Mouse (Mus musculus) small intestine, adult 2 months (tissue): ENCODE data around the gene Myom1. TPM values are rescaled to one million over a fixed set of nuclear protein-coding genes. Genes with fewer than 3 reads are reported as not detected.

Experiments used
- H3K27ac ChIP-seq: fragments of 200-500 bp; 2 replicates; pipeline ENCODE4 v1.5.1; 2012; ENCODE audit warnings: low read depth, low read length, control low read depth, inconsistent platforms; ENCODE audit not compliant: insufficient read depth
- H3K27me3 ChIP-seq: fragments of 200-500 bp; 2 replicates; pipeline ENCODE4 v1.6.1; 2012; ENCODE audit warnings: mild to moderate bottlenecking, moderate library complexity, low read length, inconsistent platforms; ENCODE audit not compliant: control insufficient read depth, insufficient read depth
- H3K36me3 ChIP-seq: fragments of 200-500 bp; 2 replicates; pipeline ENCODE4 v1.6.1; 2012; ENCODE audit warnings: mild to moderate bottlenecking, low read length, control low read depth, inconsistent platforms; ENCODE audit not compliant: control insufficient read depth, insufficient read depth
- H3K4me1 ChIP-seq: fragments of 200-500 bp; 2 replicates; pipeline ENCODE4 v1.6.1; 2012; ENCODE audit warnings: low read length, inconsistent platforms, mixed read lengths; ENCODE audit not compliant: control insufficient read depth, insufficient read depth, insufficient read length
- H3K4me3 ChIP-seq: fragments of 200-500 bp; 2 replicates; pipeline ENCODE4 v1.5.1; 2012; ENCODE audit warnings: low read depth, mild to moderate bottlenecking, control low read depth, inconsistent platforms, low read length, moderate library complexity
- CTCF ChIP-seq: fragments of 200-500 bp; IDR thresholded peaks from 2 replicates; pipeline ENCODE4 v1.5.1; 2012; ENCODE audit warnings: low read depth, mild to moderate bottlenecking, control low read depth, inconsistent platforms, low read length, moderate library complexity, mixed read lengths; ENCODE audit not compliant: insufficient replicate concordance, insufficient read length; ENCODE audit errors: extremely low read depth
- POLR2A ChIP-seq: fragments of 200-500 bp; IDR thresholded peaks from 2 replicates; pipeline ENCODE4 v1.6.1; 2012; ENCODE audit warnings: low read depth, mild to moderate bottlenecking, control low read depth, inconsistent platforms, low read length, moderate library complexity
- WGBS: fragments of 180-500 bp; shearing (Covaris S2); methylation state at CpG from one replicate; pipeline ENCODE4 v1.1.7; 2018; 5-methylcytosine and 5-hydroxymethylcytosine counted together
- polyA plus RNA-seq: library from polyadenylated mRNA; depleted of rRNA; stranded (reverse); fragments of >200 nt; gene quantifications from 2 replicates; pipeline ENCODE4 v1.2.3, GENCODE M21; 2012

Gene Myom1
- polyA plus RNA-seq, 1 experiment = 3.1 TPM

DNA sequence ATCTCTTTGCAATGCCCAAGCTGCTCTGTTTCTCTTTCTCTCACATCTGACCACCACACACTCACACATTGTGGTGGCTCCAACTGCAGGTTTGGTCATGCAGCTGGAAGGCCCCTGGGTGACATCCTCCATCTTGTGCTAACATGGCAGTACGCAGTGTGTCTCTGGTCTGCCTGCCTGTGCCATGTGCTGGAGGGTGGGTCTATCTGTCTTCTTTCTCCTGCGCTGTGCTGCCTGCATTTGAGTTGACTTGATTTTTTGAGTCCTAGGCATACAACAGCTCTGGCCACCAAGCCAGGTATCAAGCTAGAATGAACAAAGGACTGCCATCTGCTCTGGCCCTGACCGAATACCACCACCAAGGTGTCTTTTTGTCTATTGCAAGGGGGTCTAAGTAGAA, 15.7 kb downstream of the Myom1 start:
- Histone ChIP-seq H3K4me1 (peaks cover 2% of the 10 kb centered on the region; the same call in 1 of the 2 replicates), H3K4me3 (no peak overlapping the region), H3K27ac (no peak overlapping the region), H3K36me3 (no peaks in the 10 kb centered on the region), H3K27me3 (no peaks in the 10 kb centered on the region)
- 97% methylated on average over 3 of the region's 3 CpGs for WGBS
- TF ChIP-seq CTCF (no peak), POLR2A (no peak)

- TF ChIP-seq POLR2A (no peak), CTCF (no peak)
- WGBS = 87% methylated on average over 15 of the region's 15 CpGs
- no peak overlapping the region for H3K27ac ChIP-seq
Measured at GRCm38 (mm10) chr17:71018616-71019308, 16.3 kb downstream of the Myom1 start.

DNA sequence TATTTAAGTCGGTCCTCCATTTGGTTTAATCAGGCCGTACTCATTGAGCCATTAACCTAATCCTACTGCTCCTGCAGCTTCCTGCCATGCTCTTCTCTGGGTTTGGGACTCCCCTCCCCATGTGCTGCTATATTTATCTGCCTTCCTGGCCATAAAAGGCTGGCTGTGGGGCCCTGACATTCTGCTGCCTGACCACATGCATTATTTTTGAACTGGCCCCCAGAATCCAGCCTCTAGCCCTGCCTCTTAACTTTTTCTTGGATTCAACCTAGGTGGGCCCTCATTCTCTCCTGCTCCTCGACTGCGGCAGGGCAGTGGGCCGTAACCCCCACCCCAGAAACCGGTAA, 16.8 kb downstream of the Myom1 start:
- WGBS = 42% methylated on average over 6 of the region's 6 CpGs
- H3K4me3 ChIP-seq = peak overlapping the region; percentile 42
- H3K27me3 ChIP-seq = no peaks in the 10 kb centered on the region
- no peaks in the 10 kb centered on the region for H3K4me1 ChIP-seq
- H3K27ac ChIP-seq = peak overlapping the region; percentile 27; the same call in 1 of the 2 replicates
- no peak for TF ChIP-seq POLR2A
- no peak for TF ChIP-seq CTCF
- H3K36me3 ChIP-seq = no peaks in the 10 kb centered on the region

More at GRCm38 (mm10) chr17:71018616-71019308, 16.3 kb downstream of the Myom1 start:
- no peaks in the 10 kb centered on the region for H3K36me3 ChIP-seq
- no peaks in the 10 kb centered on the region for H3K27me3 ChIP-seq
- no peaks in the 10 kb centered on the region for H3K4me1 ChIP-seq
- H3K4me3 ChIP-seq = no peak overlapping the region

GRCm38 (mm10) chr17:71019860-71020259, 17.4 kb downstream of the Myom1 start:
- H3K27ac ChIP-seq = peak overlapping the region; percentile 21; the same call in 1 of the 2 replicates
- no peak for TF ChIP-seq CTCF
- TF ChIP-seq POLR2A = no peak

DNA sequence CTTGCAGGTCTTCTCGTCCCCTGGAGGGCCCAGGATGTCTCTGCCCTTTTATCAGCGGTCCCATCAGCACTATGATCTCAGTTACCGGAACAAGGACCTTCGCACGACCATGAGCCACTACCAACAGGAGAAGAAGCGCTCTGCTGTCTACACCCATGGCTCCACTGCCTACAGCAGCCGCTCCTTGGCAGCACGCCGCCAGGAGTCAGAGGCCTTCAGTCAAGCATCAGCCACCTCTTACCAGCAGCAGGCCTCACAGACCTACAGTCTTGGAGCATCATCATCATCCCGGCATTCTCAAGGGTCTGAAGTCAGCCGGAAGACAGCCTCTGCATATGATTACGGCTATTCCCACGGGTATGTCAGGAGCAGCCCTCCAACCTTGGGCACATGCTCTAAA, 20.4 kb downstream of the Myom1 start:
- H3K27ac ChIP-seq = no peak overlapping the region
- no peaks in the 10 kb centered on the region for H3K27me3 ChIP-seq
- WGBS = 87% methylated on average over 13 of the region's 13 CpGs
- H3K36me3 ChIP-seq = no peaks in the 10 kb centered on the region
- H3K4me1 ChIP-seq = no peaks in the 10 kb centered on the region
- TF ChIP-seq CTCF (no peak), POLR2A (no peak)
- no peak overlapping the region for H3K4me3 ChIP-seq

More at GRCm38 (mm10) chr17:71019860-71020259, 17.4 kb downstream of the Myom1 start:
- no peaks in the 10 kb centered on the region for H3K36me3 ChIP-seq
- no peaks in the 10 kb centered on the region for H3K4me1 ChIP-seq
- peak overlapping the region; percentile 12; the same call in 1 of the 2 replicates for H3K4me3 ChIP-seq
- WGBS = 77% methylated on average over 9 of the region's 9 CpGs
- no peaks in the 10 kb centered on the region for H3K27me3 ChIP-seq

- H3K4me1 ChIP-seq = no peaks in the 10 kb centered on the region
- no peaks in the 10 kb centered on the region for H3K36me3 ChIP-seq
- H3K4me3 ChIP-seq = no peak overlapping the region
- no peaks in the 10 kb centered on the region for H3K27me3 ChIP-seq
- WGBS = 93% methylated on average over 10 of the region's 10 CpGs
- H3K27ac ChIP-seq = no peak overlapping the region
- TF ChIP-seq CTCF (no peak), POLR2A (no peak)
Measured at GRCm38 (mm10) chr17:71024071-71024470, 21.6 kb downstream of the Myom1 start.

DNA sequence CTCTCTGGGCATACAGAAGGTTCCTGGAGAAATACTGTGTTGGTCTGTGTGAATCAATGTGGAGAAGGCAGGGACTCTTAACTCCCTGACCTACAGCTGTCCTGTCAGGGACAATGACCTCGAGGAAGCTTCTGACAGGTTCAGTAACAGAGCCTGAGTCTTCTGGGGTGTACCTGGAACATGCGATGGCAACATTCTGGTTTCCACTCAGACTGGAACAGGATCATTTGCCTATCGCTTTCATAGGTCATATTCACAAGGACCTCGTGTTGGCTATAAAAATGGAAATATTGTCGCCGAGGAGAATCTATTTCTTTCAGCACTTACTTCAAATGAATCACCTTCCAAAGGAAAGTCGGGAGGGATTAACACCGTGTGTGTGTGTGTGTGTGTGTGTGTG, 23.5 kb downstream of the Myom1 start:
- H3K4me1 ChIP-seq = no peaks in the 10 kb centered on the region
- H3K27ac ChIP-seq = no peak overlapping the region
- TF ChIP-seq CTCF = no peak
- TF ChIP-seq POLR2A = no peak
- H3K4me3 ChIP-seq = no peak overlapping the region
- H3K27me3 ChIP-seq = no peaks in the 10 kb centered on the region
- WGBS = 72% methylated on average over 8 of the region's 8 CpGs
- no peaks in the 10 kb centered on the region for H3K36me3 ChIP-seq
